Mouse (Mus musculus) neural tube, embryonic 11.5 days (tissue): ENCODE results near the gene Gm2237. TPM values are rescaled to one million over a fixed set of nuclear protein-coding genes. Genes with fewer than 3 reads are reported as not detected.
A peak's percentile ranks its signal among the peaks of the same experiment; 100 is the strongest.
"Not testable (repeated sequence)": the region's sequence is repeated elsewhere in the genome, so short reads cannot be mapped to it uniquely, and the experiment has no call there.

Experiments used
- ATAC-seq: fragments of 200-750 bp; cut with Nextera tagmentation; 2 replicates; pipeline ENCODE4 v1.8.0; 2017; ENCODE audit warnings: moderate number of reproducible peaks, mild to moderate bottlenecking, moderate TSS enrichment, moderate library complexity; ENCODE audit not compliant: insufficient read depth, low FRiP score, low TSS enrichment
- DNase-seq: peaks from one replicate; pipeline ENCODE4 v3.0.0-alpha.2; 2015; ENCODE audit warnings: low spot score
- H3K27ac ChIP-seq: fragments of 300-500 bp; sonication (generic); 2 replicates; pipeline ENCODE4 v1.5.1; 2014; ENCODE audit warnings: low read depth, mild to moderate bottlenecking, low read length
- H3K27me3 ChIP-seq: fragments of 300-500 bp; sonication (generic); 2 replicates; pipeline ENCODE4 v1.6.1; 2014; ENCODE audit warnings: mild to moderate bottlenecking, low read length, mixed read lengths; ENCODE audit not compliant: control insufficient read depth, insufficient read depth
- H3K36me3 ChIP-seq: fragments of 300-500 bp; sonication (generic); 2 replicates; pipeline ENCODE4 v1.6.1; 2014; ENCODE audit warnings: mild to moderate bottlenecking, low read length, moderate library complexity, mixed read lengths; ENCODE audit not compliant: control insufficient read depth, insufficient read depth
- H3K4me1 ChIP-seq: fragments of 300-500 bp; sonication (generic); 2 replicates; pipeline ENCODE4 v1.6.1; 2014; ENCODE audit warnings: low read length, mixed read lengths; ENCODE audit not compliant: control insufficient read depth, insufficient read depth
- H3K4me2 ChIP-seq: fragments of 300-500 bp; sonication (generic); 2 replicates; pipeline ENCODE4 v1.6.1; 2014; ENCODE audit warnings: low read depth, mild to moderate bottlenecking, moderate library complexity
- H3K4me3 ChIP-seq: fragments of 300-500 bp; sonication (generic); 2 replicates; pipeline ENCODE4 v1.5.1; 2014; ENCODE audit warnings: low read depth, low read length
- H3K9ac ChIP-seq: fragments of 300-500 bp; sonication (generic); 2 replicates; pipeline ENCODE4 v1.6.1; 2014; ENCODE audit warnings: mild to moderate bottlenecking, low read length
- H3K9me3 ChIP-seq: fragments of 300-500 bp; sonication (generic); 2 replicates; pipeline ENCODE4 v1.6.1; 2016; ENCODE audit warnings: low read length; ENCODE audit not compliant: control insufficient read depth
- WGBS: fragments of 180-500 bp; shearing (Covaris S2); extraction: QIAGEN DNeasy Blood & Tissue Kit; methylation state at CpG from one replicate; pipeline ENCODE4 v1.1.7; 2014; 5-methylcytosine and 5-hydroxymethylcytosine counted together
- polyA plus RNA-seq: library from polyadenylated mRNA; unstranded; fragments of >200 nt; fragmentation: Nextera tagmentation; extraction: Ambion mirVana; gene quantifications from 2 replicates; pipeline ENCODE4 v1.2.1, GENCODE M21; 2014

Gm2237 gene
- polyA plus RNA-seq, result 2.5 and 3.3 TPM in 2 replicates

DNA sequence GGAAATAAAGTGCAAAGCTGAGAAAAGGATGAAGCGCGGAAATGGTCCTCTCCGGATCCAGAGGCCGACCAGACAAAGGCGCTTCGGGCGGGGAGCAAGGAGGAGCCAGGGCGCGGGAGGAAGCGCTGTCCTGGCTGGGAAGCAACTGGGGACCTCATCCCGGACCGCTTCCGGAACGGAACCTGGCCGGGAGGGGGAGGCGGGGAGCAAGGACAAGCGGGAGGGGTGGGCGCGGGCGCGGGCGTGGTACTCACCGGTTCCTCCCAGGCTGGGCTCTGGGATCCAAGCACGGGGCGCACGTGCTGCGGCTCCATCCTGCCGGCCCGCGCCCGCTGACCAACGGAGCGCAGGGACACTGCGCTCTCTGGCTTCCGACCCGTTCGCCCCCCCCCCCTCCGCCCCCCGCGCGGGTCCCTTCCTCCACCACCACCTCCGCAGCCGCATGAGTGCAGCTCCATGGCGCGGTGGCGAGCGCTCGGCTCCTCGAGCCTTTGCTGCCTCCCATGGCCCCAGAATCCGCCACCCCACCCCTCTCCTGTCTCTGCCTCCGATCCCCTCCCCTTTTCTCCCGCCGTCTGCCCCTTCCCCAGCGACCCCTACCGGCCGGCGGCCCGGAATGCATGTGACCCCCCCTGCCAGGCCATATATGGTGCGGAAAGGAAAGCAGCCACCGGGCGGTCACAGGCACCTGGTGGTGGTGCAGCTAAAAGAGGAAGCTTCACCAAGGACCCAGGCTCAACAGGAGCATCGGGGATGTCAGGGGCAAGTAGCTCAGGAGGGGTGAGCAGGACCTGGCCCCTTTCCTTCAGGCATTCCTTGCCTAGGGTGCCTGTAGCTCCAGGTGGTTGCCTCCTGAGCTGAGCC is at the start of gene Gm2237:
Gene Gm2237 (minus strand): TSS at position 332 of the 864 bp plus-strand sequence.
- not testable (repeated sequence) for H3K27ac ChIP-seq, H3K4me1 ChIP-seq, H3K27me3 ChIP-seq, H3K9me3 ChIP-seq, ATAC-seq, H3K36me3 ChIP-seq
- 0% methylated on average over 14 of the region's 62 CpGs for WGBS
- peak; percentile 27 for DNase-seq
- peak within 1 kb of the TSS; percentile 51 for H3K9ac ChIP-seq
- peak within 1 kb of the TSS; percentile 20; the same call in 1 of the 2 replicates for H3K4me2 ChIP-seq
- H3K4me3 ChIP-seq, result peak within 1 kb of the TSS; percentile 47

DNA sequence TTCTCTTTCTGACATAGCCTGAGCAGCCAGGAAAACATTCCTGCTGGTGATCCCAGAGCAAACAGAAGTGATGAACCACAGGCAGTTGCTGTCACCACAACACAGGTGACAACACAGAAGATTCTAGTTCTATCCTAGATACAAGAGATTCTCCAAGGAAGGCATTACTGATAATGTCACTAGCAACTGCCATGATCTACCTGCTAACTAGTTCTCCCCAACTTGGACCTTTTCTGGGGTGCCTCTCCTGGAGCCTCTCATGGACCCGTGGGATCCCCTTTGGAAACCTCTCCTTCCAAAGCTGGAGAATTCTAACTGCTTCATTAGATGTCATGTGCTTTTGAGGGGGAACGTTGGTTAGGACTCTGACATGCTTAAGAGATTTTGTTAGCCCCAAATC is 17.5 kb upstream of the Gm2237 start, which contains the start of gene Gm5458:
Gene Gm5458 (minus strand): TSS at position 101 of the 400 bp plus-strand sequence.
- not testable (repeated sequence) for H3K27me3 ChIP-seq, H3K4me2 ChIP-seq, DNase-seq, H3K27ac ChIP-seq, H3K9ac ChIP-seq, H3K9me3 ChIP-seq, H3K4me1 ChIP-seq, ATAC-seq, H3K4me3 ChIP-seq, H3K36me3 ChIP-seq
- 86% methylated on average over 1 of the region's 2 CpGs for WGBS

DNA sequence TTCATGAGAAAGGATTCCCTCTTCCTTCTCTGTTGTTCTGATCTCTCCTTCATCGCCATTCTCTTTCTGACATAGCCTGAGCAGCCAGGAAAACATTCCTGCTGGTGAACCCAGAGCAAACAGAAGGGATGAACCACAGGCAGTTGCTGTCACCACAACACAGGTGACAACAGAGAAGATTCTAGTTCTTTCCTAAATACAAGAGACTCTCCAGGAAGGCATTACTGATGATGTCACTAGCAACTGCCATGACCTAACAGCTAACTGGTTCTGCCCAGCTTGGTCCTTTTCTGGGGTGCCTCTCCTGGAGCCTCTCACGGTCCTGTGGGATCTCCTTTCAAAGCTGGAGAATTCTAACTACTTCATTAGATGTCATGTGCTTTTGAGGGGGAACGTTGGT is 35.1 kb downstream of the Gm2237 start, which contains the start of gene Gm2244:
Gene Gm2244 (minus strand): TSS at position 101 of the 400 bp plus-strand sequence.
- not testable (repeated sequence) for H3K9ac ChIP-seq, H3K9me3 ChIP-seq, H3K4me3 ChIP-seq, H3K4me1 ChIP-seq, H3K36me3 ChIP-seq, H3K4me2 ChIP-seq, ATAC-seq, H3K27ac ChIP-seq, H3K27me3 ChIP-seq, DNase-seq
- WGBS, result 79% methylated on average over 1 of the region's 3 CpGs

Other genes starting within 250 kb of the Gm2237 start
- not detected in 2 replicates for gene Gm21738, start 166.2 kb downstream of the Gm2237 start, polyA plus RNA-seq
- gene Gm2244, start 35.2 kb downstream of the Gm2237 start, polyA plus RNA-seq, result 0.16 TPM in 1 of 2 replicates, not detected in the other
- not detected in 2 replicates for gene Gm5458, start 17.4 kb upstream of the Gm2237 start, polyA plus RNA-seq
- gene Nid2, start 166.1 kb upstream of the Gm2237 start, polyA plus RNA-seq, result 61.2 and 63.0 TPM in 2 replicates
- gene Rtraf, start 238.7 kb upstream of the Gm2237 start, polyA plus RNA-seq, result 236 and 241 TPM in 2 replicates